Mouse (Mus musculus): ENCODE data around the gene Olfr54. TPM values are rescaled to one million over a fixed set of nuclear protein-coding genes. Genes with fewer than 3 reads are reported as not detected.
"Not testable (repeated sequence)": the region's sequence is repeated elsewhere in the genome, so short reads cannot be mapped to it uniquely, and the experiment has no call there.

Gene Olfr54
- polyA plus RNA-seq, 1 experiment from 2014 or later: not detected

GRCm38 (mm10) chr11:51029381-51029780, 15.3 kb downstream of the Olfr54 start:
- H3K4me2 ChIP-seq; ATAC-seq (replicated peaks; ENCODE audit: low FRiP score); H3K9me3 ChIP-seq (ENCODE audit: control insufficient read depth, low read length); H3K9ac ChIP-seq (ENCODE audit: low read depth, low read length); H3K4me1 ChIP-seq (replicated peaks; ENCODE audit: control insufficient read depth, insufficient read depth, low read length); H3K27me3 ChIP-seq (replicated peaks; ENCODE audit: control insufficient read depth, insufficient read depth, low read length); H3K4me3 ChIP-seq (ENCODE audit: low read depth, low read length); H3K27ac ChIP-seq (ENCODE audit: low read depth, low read length); H3K36me3 ChIP-seq (ENCODE audit: control insufficient read depth, insufficient read depth, low read length); DNase-seq (ENCODE audit: low spot score): not testable (repeated sequence)
- WGBS: 72% methylated on average over 8 of the region's 8 CpGs

GRCm38 (mm10) chr11:51030225-51030624, 16.2 kb downstream of the Olfr54 start:
- Histone ChIP-seq H3K36me3 (ENCODE audit: control insufficient read depth, insufficient read depth, low read length) (no peaks in the 10 kb centered on the region), H3K4me2 (no peak overlapping the region), H3K4me3 (ENCODE audit: low read depth, low read length) (no peak overlapping the region), H3K9ac (ENCODE audit: low read depth, low read length) (no peak overlapping the region), H3K27me3 (replicated peaks; ENCODE audit: control insufficient read depth, insufficient read depth, low read length) (no peaks in the 10 kb centered on the region), H3K27ac (ENCODE audit: low read depth, low read length) (no peak overlapping the region), H3K4me1 (replicated peaks; ENCODE audit: control insufficient read depth, insufficient read depth, low read length) (no peaks in the 10 kb centered on the region), H3K9me3 (ENCODE audit: control insufficient read depth, low read length) (no peaks in the 10 kb centered on the region)
- 76% methylated on average over 2 of the region's 2 CpGs for WGBS
- no peak for ATAC-seq (replicated peaks; ENCODE audit: low FRiP score)
- no peak for DNase-seq (ENCODE audit: low spot score)

- ATAC-seq (replicated peaks; ENCODE audit: low FRiP score) (no peak), DNase-seq (ENCODE audit: low spot score) (no peak)
- 13% methylated on average over 1 of the region's 1 CpGs for WGBS
- H3K27ac ChIP-seq (ENCODE audit: low read depth, low read length): no peak overlapping the region
- H3K4me1 ChIP-seq (replicated peaks; ENCODE audit: control insufficient read depth, insufficient read depth, low read length): no peaks in the 10 kb centered on the region
- H3K9me3 ChIP-seq (ENCODE audit: control insufficient read depth, low read length): no peaks in the 10 kb centered on the region
- H3K27me3 ChIP-seq (replicated peaks; ENCODE audit: control insufficient read depth, insufficient read depth, low read length): no peaks in the 10 kb centered on the region
- no peak overlapping the region for H3K4me3 ChIP-seq (ENCODE audit: low read depth, low read length)
- H3K36me3 ChIP-seq (ENCODE audit: control insufficient read depth, insufficient read depth, low read length): no peaks in the 10 kb centered on the region
- H3K9ac ChIP-seq (ENCODE audit: low read depth, low read length): no peak overlapping the region
- no peak overlapping the region for H3K4me2 ChIP-seq
These were observed 18.8 kb downstream of the Olfr54 start for GRCm38 (mm10) chr11:51032851-51033250.

- H3K9me3 ChIP-seq (ENCODE audit: control insufficient read depth, low read length); DNase-seq (ENCODE audit: low spot score); H3K36me3 ChIP-seq (ENCODE audit: control insufficient read depth, insufficient read depth, low read length); H3K4me1 ChIP-seq (replicated peaks; ENCODE audit: control insufficient read depth, insufficient read depth, low read length); H3K4me2 ChIP-seq; H3K27me3 ChIP-seq (replicated peaks; ENCODE audit: control insufficient read depth, insufficient read depth, low read length); H3K27ac ChIP-seq (ENCODE audit: low read depth, low read length); H3K4me3 ChIP-seq (ENCODE audit: low read depth, low read length); H3K9ac ChIP-seq (ENCODE audit: low read depth, low read length); ATAC-seq (replicated peaks; ENCODE audit: low FRiP score): not testable (repeated sequence)
These were observed 20.1 kb downstream of the Olfr54 start for GRCm38 (mm10) chr11:51034141-51034540.

- H3K4me3 ChIP-seq (ENCODE audit: low read depth, low read length): no peak overlapping the region
- H3K4me2 ChIP-seq: no peak overlapping the region
- H3K9me3 ChIP-seq (ENCODE audit: control insufficient read depth, low read length): no peaks in the 10 kb centered on the region
- DNase-seq (ENCODE audit: low spot score): no peak
- H3K27ac ChIP-seq (ENCODE audit: low read depth, low read length): no peak overlapping the region
- no peaks in the 10 kb centered on the region for H3K4me1 ChIP-seq (replicated peaks; ENCODE audit: control insufficient read depth, insufficient read depth, low read length)
- H3K9ac ChIP-seq (ENCODE audit: low read depth, low read length): no peak overlapping the region
- no peaks in the 10 kb centered on the region for H3K36me3 ChIP-seq (ENCODE audit: control insufficient read depth, insufficient read depth, low read length)
- WGBS: 92% methylated on average over 2 of the region's 2 CpGs
- no peaks in the 10 kb centered on the region for H3K27me3 ChIP-seq (replicated peaks; ENCODE audit: control insufficient read depth, insufficient read depth, low read length)
- ATAC-seq (replicated peaks; ENCODE audit: low FRiP score): no peak
These were observed 21.9 kb downstream of the Olfr54 start for GRCm38 (mm10) chr11:51035951-51036350.

GRCm38 (mm10) chr11:51044776-51045175, 30.7 kb downstream of the Olfr54 start:
- ATAC-seq (replicated peaks; ENCODE audit: low FRiP score); H3K4me1 ChIP-seq (replicated peaks; ENCODE audit: control insufficient read depth, insufficient read depth, low read length); H3K27ac ChIP-seq (ENCODE audit: low read depth, low read length); H3K36me3 ChIP-seq (ENCODE audit: control insufficient read depth, insufficient read depth, low read length); H3K27me3 ChIP-seq (replicated peaks; ENCODE audit: control insufficient read depth, insufficient read depth, low read length); DNase-seq (ENCODE audit: low spot score); H3K9ac ChIP-seq (ENCODE audit: low read depth, low read length); H3K4me2 ChIP-seq; H3K4me3 ChIP-seq (ENCODE audit: low read depth, low read length); H3K9me3 ChIP-seq (ENCODE audit: control insufficient read depth, low read length): not testable (repeated sequence)
- 64% methylated on average over 3 of the region's 3 CpGs for WGBS

- ATAC-seq (replicated peaks; ENCODE audit: low FRiP score); H3K9me3 ChIP-seq (ENCODE audit: control insufficient read depth, low read length); H3K27me3 ChIP-seq (replicated peaks; ENCODE audit: control insufficient read depth, insufficient read depth, low read length); H3K27ac ChIP-seq (ENCODE audit: low read depth, low read length); H3K36me3 ChIP-seq (ENCODE audit: control insufficient read depth, insufficient read depth, low read length); H3K4me1 ChIP-seq (replicated peaks; ENCODE audit: control insufficient read depth, insufficient read depth, low read length); DNase-seq (ENCODE audit: low spot score); H3K9ac ChIP-seq (ENCODE audit: low read depth, low read length); H3K4me3 ChIP-seq (ENCODE audit: low read depth, low read length); H3K4me2 ChIP-seq: not testable (repeated sequence)
- 64% methylated on average over 3 of the region's 3 CpGs for WGBS
These were observed 33.8 kb downstream of the Olfr54 start, which contains the start of gene Olfr1375 for GRCm38 (mm10) chr11:51047809-51048208. Olfr1375 (plus strand) TSS chr11:51048109.

GRCm38 (mm10) chr11:51051678-51052077, 37.6 kb downstream of the Olfr54 start:
- no peak for DNase-seq (ENCODE audit: low spot score)
- Histone ChIP-seq H3K36me3 (ENCODE audit: control insufficient read depth, insufficient read depth, low read length) (no peaks in the 10 kb centered on the region), H3K9ac (ENCODE audit: low read depth, low read length) (no peak overlapping the region), H3K4me3 (ENCODE audit: low read depth, low read length) (no peak overlapping the region), H3K4me1 (replicated peaks; ENCODE audit: control insufficient read depth, insufficient read depth, low read length) (no peaks in the 10 kb centered on the region), H3K27ac (ENCODE audit: low read depth, low read length) (no peak overlapping the region), H3K27me3 (replicated peaks; ENCODE audit: control insufficient read depth, insufficient read depth, low read length) (no peaks in the 10 kb centered on the region), H3K9me3 (ENCODE audit: control insufficient read depth, low read length) (no peaks in the 10 kb centered on the region), H3K4me2 (no peak overlapping the region)
- WGBS: 64% methylated on average over 2 of the region's 2 CpGs
- no peak for ATAC-seq (replicated peaks; ENCODE audit: low FRiP score)

GRCm38 (mm10) chr11:51053230-51053629, 39.2 kb downstream of the Olfr54 start:
- Histone ChIP-seq H3K4me1 (replicated peaks; ENCODE audit: control insufficient read depth, insufficient read depth, low read length) (no peaks in the 10 kb centered on the region), H3K9me3 (ENCODE audit: control insufficient read depth, low read length) (no peaks in the 10 kb centered on the region), H3K9ac (ENCODE audit: low read depth, low read length) (no peak overlapping the region), H3K27me3 (replicated peaks; ENCODE audit: control insufficient read depth, insufficient read depth, low read length) (no peaks in the 10 kb centered on the region), H3K4me3 (ENCODE audit: low read depth, low read length) (no peak overlapping the region), H3K4me2 (no peak overlapping the region), H3K36me3 (ENCODE audit: control insufficient read depth, insufficient read depth, low read length) (no peaks in the 10 kb centered on the region), H3K27ac (ENCODE audit: low read depth, low read length) (no peak overlapping the region)
- 48% methylated on average over 3 of the region's 3 CpGs for WGBS
- ATAC-seq (replicated peaks; ENCODE audit: low FRiP score) (no peak), DNase-seq (ENCODE audit: low spot score) (no peak)
